Mouse (Mus musculus) midbrain, embryonic 12.5 days (tissue): ENCODE results near the gene Ddx52. TPM values are rescaled to one million over a fixed set of nuclear protein-coding genes. Genes with fewer than 3 reads are reported as not detected.
A peak's percentile ranks its signal among the peaks of the same experiment; 100 is the strongest.

Source experiments
- ATAC-seq: fragments of 200-750 bp; cut with Nextera tagmentation; 2 replicates; pipeline ENCODE4 v1.8.0; 2017; ENCODE audit warnings: low read depth, moderate TSS enrichment, moderate library complexity; ENCODE audit not compliant: low FRiP score
- H3K27ac ChIP-seq: fragments of 300-500 bp; sonication (generic); replicated peaks from 2 replicates; pipeline ENCODE4 v1.5.1; 2016; ENCODE audit warnings: mild to moderate bottlenecking
- H3K27me3 ChIP-seq: fragments of 300-500 bp; sonication (generic); 2 replicates; pipeline ENCODE4 v1.6.1; 2016; ENCODE audit warnings: mild to moderate bottlenecking
- H3K36me3 ChIP-seq: fragments of 300-500 bp; sonication (generic); 2 replicates; pipeline ENCODE4 v1.6.1; 2016
- H3K4me1 ChIP-seq: fragments of 300-500 bp; sonication (generic); 2 replicates; pipeline ENCODE4 v1.6.1; 2016
- H3K4me2 ChIP-seq: fragments of 300-500 bp; sonication (generic); replicated peaks from 2 replicates; pipeline ENCODE4 v1.6.1; 2016; ENCODE audit warnings: mild to moderate bottlenecking, moderate library complexity
- H3K4me3 ChIP-seq: fragments of 300-500 bp; sonication (generic); 2 replicates; pipeline ENCODE4 v1.5.1; 2016; ENCODE audit warnings: mild to moderate bottlenecking
- H3K9ac ChIP-seq: fragments of 300-500 bp; sonication (generic); replicated peaks from 2 replicates; pipeline ENCODE4 v1.6.1; 2016; ENCODE audit warnings: mild to moderate bottlenecking, moderate library complexity
- H3K9me3 ChIP-seq: fragments of 300-500 bp; sonication (generic); 2 replicates; pipeline ENCODE4 v1.6.1; 2016; ENCODE audit warnings: mild to moderate bottlenecking
- WGBS: fragments of 180-500 bp; shearing (Covaris S2); methylation state at CpG from one replicate; pipeline ENCODE4 v1.1.7; 2016; 5-methylcytosine and 5-hydroxymethylcytosine counted together
- polyA plus RNA-seq: library from polyadenylated mRNA; unstranded; fragments of >200 nt; fragmentation: Nextera tagmentation; extraction: Ambion mirVana; gene quantifications from 2 replicates; pipeline ENCODE4 v1.2.1, GENCODE M21; 2016

The Ddx52 gene
- polyA plus RNA-seq, 1 experiment from 2014 or later: 42.1 TPM

- Histone ChIP-seq H3K36me3 (no peaks in the 10 kb centered on the region), H3K9me3 (no peaks in the 10 kb centered on the region), H3K9ac (no peak overlapping the region), H3K4me1 (no peaks in the 10 kb centered on the region), H3K4me2 (no peak overlapping the region), H3K27me3 (no peaks in the 10 kb centered on the region), H3K4me3 (no peak overlapping the region), H3K27ac (no peak overlapping the region)
- 82% methylated on average over 10 of the region's 10 CpGs for WGBS
- ATAC-seq: no peak
Measured at GRCm38 (mm10) chr11:83932506-83933106, 9.3 kb upstream of the Ddx52 start.

DNA sequence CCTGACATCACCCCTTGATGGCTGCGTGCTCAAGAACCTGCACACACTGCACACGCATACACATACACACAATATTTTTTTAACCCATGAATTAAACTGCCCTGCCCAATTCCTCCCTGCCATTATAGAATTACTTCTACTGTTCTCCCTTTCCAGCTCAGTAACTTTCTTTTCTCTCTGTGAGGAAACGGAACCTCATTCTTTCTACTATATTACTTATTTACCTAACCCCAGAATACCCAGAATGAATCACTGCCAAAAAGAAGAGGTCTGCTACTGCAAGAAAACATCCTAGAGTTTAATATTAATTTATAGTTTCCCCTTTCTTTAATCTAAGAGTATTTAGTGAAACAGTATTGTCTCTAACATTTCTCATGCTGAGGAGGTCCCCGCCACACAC lies 8.5 kb upstream of the Ddx52 start:
- H3K4me2 ChIP-seq: no peak overlapping the region
- H3K9ac ChIP-seq: no peak overlapping the region
- no peaks in the 10 kb centered on the region for H3K36me3 ChIP-seq
- no peak overlapping the region for H3K4me3 ChIP-seq
- H3K27me3 ChIP-seq: no peaks in the 10 kb centered on the region
- no peaks in the 10 kb centered on the region for H3K9me3 ChIP-seq
- WGBS: 92% methylated on average over 4 of the region's 4 CpGs
- H3K27ac ChIP-seq: no peak overlapping the region
- ATAC-seq: no peak
- H3K4me1 ChIP-seq: no peaks in the 10 kb centered on the region

DNA sequence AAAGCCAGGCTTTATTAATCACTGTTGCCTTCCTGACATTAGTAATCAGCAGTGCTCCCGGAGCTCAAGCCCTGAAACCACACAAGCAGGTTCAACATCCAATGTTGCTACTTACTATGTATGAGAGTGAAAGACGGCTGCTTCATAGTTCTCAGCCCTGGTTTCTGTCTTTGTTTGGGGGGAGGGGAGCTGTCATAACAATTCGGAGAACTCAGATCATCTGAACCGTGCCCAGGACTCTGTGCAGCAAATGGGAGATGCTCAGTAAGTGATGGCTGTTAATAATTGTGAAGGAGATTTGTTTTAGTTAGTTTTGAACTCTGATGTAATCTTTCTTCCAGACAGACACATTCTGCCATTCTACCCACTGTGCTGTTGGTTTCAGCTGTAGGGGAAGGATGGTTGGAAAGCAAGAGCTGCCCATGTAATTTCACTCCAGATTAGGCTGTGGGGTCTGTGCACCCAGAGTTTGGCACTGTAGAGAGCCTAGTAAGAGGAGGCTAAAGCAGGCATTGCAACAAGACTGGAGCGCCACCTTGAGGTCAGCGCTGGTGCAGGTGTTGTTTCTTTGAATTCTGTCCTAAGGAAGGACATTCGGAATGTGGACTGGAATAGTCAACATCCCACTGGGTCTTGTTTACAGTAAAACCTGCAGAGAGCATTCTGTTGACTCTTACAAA lies 5.7 kb upstream of the Ddx52 start:
- ATAC-seq: 0 out of 2 replicates have a peak, but pooled peaks have one; percentile 38
- Histone ChIP-seq H3K27ac (no peak overlapping the region), H3K9me3 (no peaks in the 10 kb centered on the region), H3K27me3 (peaks cover 12% of the 10 kb centered on the region), H3K4me3 (no peak overlapping the region), H3K4me1 (no peaks in the 10 kb centered on the region), H3K9ac (no peak overlapping the region), H3K4me2 (no peak overlapping the region), H3K36me3 (no peaks in the 10 kb centered on the region)
- WGBS: 27% methylated on average over 7 of the region's 7 CpGs

GRCm38 (mm10) chr11:83938556-83938955 lies 3.3 kb upstream of the Ddx52 start:
- Histone ChIP-seq H3K9me3 (no peaks in the 10 kb centered on the region), H3K9ac (no peak overlapping the region), H3K4me3 (no peak overlapping the region), H3K36me3 (0 out of 2 replicates have a peak, but pooled peaks cover 2% of the 10 kb centered on the region), H3K4me2 (no peak overlapping the region), H3K27me3 (peaks cover 12% of the 10 kb centered on the region), H3K27ac (no peak overlapping the region), H3K4me1 (peaks cover 8% of the 10 kb centered on the region)
- WGBS: 79% methylated on average over 8 of the region's 8 CpGs
- no peak for ATAC-seq

GRCm38 (mm10) chr11:83956822-83957221 lies 15.0 kb downstream of the Ddx52 start:
- Histone ChIP-seq H3K4me2 (no peak overlapping the region), H3K9me3 (no peaks in the 10 kb centered on the region), H3K4me1 (no peaks in the 10 kb centered on the region), H3K27ac (no peak overlapping the region), H3K9ac (no peak overlapping the region), H3K4me3 (no peak overlapping the region), H3K27me3 (no peaks in the 10 kb centered on the region), H3K36me3 (peaks cover 94% of the 10 kb centered on the region)
- 94% methylated on average over 2 of the region's 2 CpGs for WGBS
- no peak for ATAC-seq

DNA sequence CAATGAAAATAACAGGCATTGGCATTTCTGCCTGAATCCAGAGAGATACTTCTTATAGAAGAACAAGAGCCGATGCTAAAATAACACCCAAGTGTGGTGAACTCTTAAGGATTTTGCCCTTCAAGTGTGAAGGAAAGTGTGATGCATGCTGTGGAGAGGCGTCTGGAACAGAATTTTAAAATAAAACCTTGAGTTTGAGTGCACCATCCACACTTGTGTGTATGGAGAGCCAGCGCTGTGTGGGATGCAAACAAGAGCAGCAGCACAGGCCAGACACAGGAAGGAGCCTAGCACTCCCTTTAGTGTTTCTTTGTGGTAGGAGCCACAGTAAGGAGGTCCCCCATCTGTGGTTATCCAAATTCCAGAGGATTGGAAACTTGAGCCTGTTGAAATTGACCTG lies 20.1 kb downstream of the Ddx52 start:
- 92% methylated on average over 3 of the region's 3 CpGs for WGBS
- ATAC-seq: no peak
- H3K9ac ChIP-seq: no peak overlapping the region
- H3K27ac ChIP-seq: no peak overlapping the region
- H3K36me3 ChIP-seq: peaks cover 57% of the 10 kb centered on the region
- H3K27me3 ChIP-seq: no peaks in the 10 kb centered on the region
- peaks cover 21% of the 10 kb centered on the region for H3K4me1 ChIP-seq
- H3K4me3 ChIP-seq: no peak overlapping the region
- no peak overlapping the region for H3K4me2 ChIP-seq
- no peaks in the 10 kb centered on the region for H3K9me3 ChIP-seq

DNA sequence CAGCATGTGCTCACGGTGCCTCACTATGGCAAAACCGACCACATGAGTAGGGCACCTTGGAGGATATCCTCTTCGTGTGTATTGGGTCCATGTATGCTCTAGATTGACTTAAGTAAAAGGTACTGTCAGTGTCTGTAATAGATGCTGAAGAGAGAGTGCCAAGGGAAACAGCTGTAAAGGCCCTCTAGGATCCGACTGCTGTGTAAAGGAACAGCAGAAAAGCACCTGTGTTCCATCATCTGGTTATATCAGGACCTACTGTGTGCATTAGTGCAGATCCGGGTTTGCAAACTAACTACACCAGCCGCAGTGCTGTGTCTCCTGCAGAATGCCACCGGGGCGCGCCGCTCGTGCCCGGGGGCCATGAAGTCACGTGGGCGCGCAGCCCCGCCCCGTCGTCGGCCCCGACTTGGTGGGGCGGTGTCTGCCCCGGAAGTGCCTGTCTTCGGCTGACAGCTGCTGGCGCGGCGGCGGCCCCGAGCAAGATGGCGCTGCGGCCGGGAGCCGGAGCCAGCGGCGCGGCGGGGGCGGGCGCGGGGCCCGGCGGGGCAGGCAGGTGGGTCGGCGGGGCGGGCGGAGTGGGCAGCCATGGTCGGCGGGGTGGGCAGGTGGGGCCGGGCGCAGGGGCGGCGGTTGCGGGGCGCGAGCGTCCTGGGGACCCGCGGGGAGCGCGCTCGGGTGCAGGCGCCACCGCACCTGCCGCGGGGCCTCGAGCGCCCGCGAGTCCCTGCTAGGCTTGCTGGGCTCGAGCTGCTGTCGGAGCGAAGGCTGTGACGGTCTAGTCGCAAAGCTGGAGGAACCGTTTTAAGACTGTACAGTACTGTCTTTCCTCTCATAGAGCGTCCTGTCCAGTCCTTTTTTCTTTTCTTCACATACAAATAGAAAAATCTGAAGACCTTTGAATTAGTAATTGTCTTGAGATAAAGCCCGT lies 22.4 kb downstream of the Ddx52 start, which contains the start of gene Synrg:
TSS of gene Synrg (plus strand) at position 438 of the 931 bp plus-strand sequence.
- peaks cover 26% of the 10 kb centered on the region for H3K4me1 ChIP-seq
- peak within 1 kb of the TSS; percentile 83 for H3K27ac ChIP-seq
- H3K9ac ChIP-seq: peak within 1 kb of the TSS; percentile 90
- H3K9me3 ChIP-seq: no peaks in the 10 kb centered on the region
- peak within 1 kb of the TSS; percentile 74 for H3K4me3 ChIP-seq
- peak within 1 kb of the TSS; percentile 60 for H3K4me2 ChIP-seq
- ATAC-seq: peak; percentile 94
- WGBS: 2% methylated on average over 54 of the region's 76 CpGs
- peaks cover 44% of the 10 kb centered on the region for H3K36me3 ChIP-seq
- no peaks in the 10 kb centered on the region for H3K27me3 ChIP-seq

DNA sequence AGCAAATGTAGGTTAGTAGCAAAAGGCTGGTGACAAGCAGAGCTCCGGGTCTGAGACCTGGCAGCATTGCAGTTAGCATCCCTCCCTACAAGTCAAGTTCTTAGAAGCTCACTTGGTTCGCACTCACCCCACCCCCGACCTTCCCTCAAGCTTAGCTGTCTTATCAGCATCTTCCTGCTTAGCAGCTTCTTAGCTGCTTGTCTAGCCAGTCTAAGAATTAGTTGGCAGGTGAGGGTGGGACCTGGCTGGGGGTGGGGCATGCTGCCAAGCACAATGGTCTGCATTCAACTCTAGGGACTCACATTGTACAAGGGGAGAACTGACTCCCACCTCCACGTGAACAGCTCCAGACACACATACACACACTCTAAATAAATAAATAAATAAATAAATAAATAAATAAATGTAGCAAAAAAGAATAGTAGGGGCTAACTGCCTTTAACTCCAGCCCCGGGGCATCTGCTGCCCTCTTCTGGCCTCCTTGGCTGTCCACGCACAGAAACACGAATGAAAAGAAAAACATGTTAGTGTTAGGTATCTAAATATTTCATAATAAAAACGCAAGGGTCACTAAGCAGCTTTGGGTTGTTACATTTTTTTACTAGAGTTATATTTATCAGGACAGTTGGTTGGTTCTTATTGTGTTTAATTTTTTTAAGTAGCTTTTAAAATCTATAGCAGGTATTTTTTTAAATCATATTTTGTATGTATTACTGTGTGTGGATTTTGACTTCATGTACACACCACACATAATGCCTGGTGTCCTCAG lies 25.8 kb downstream of the Ddx52 start:
- H3K9ac ChIP-seq: no peak overlapping the region
- peaks cover 26% of the 10 kb centered on the region for H3K4me1 ChIP-seq
- no peaks in the 10 kb centered on the region for H3K27me3 ChIP-seq
- H3K9me3 ChIP-seq: no peaks in the 10 kb centered on the region
- no peak for ATAC-seq
- H3K4me3 ChIP-seq: no peak overlapping the region
- H3K27ac ChIP-seq: no peak overlapping the region
- 61% methylated on average over 8 of the region's 8 CpGs for WGBS
- peaks cover 24% of the 10 kb centered on the region for H3K36me3 ChIP-seq
- H3K4me2 ChIP-seq: 0 out of 2 replicates have a peak overlapping the region, but pooled peaks have one; percentile 10

GRCm38 (mm10) chr11:83968205-83968575 lies 26.3 kb downstream of the Ddx52 start:
- Histone ChIP-seq H3K4me1 (peaks cover 26% of the 10 kb centered on the region), H3K36me3 (peaks cover 24% of the 10 kb centered on the region), H3K9me3 (no peaks in the 10 kb centered on the region), H3K9ac (no peak overlapping the region), H3K4me2 (no peak overlapping the region), H3K27me3 (no peaks in the 10 kb centered on the region), H3K4me3 (no peak overlapping the region), H3K27ac (no peak overlapping the region)
- WGBS: 88% methylated on average over 6 of the region's 6 CpGs
- ATAC-seq: no peak

DNA sequence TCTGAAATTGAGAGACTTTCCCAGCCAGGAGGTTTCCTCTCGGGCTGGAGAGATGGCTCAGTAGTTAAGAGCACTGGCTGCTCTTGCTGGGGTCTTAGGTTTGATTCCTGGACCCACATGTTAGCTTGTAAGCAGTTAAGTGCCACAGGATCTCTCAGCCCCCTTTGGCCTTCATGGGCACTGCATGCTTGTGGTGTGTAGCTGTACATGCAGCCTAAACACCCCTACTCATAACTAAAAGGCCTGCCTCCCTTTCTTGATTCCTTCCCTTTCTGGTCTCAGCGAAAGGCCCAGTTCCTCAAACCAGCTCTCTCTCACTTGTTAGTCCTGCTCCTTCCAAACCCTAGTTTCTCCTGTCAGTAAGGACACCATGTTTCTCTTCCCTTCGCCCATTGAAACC lies 27.2 kb downstream of the Ddx52 start:
- WGBS: 87% methylated on average over 3 of the region's 3 CpGs

GRCm38 (mm10) chr11:83974561-83975346 lies 32.9 kb downstream of the Ddx52 start:
- WGBS: 51% methylated on average over 7 of the region's 7 CpGs
- Histone ChIP-seq H3K4me1 (no peaks in the 10 kb centered on the region), H3K27me3 (no peaks in the 10 kb centered on the region), H3K36me3 (peaks cover 76% of the 10 kb centered on the region), H3K4me3 (no peak overlapping the region), H3K9me3 (no peaks in the 10 kb centered on the region), H3K9ac (no peak overlapping the region), H3K27ac (no peak overlapping the region), H3K4me2 (no peak overlapping the region)
- no peak for ATAC-seq

More for the DNA sequence above, 27.2 kb downstream of the Ddx52 start:
- Histone ChIP-seq H3K9ac (no peak overlapping the region), H3K27ac (no peak overlapping the region), H3K4me3 (no peak overlapping the region), H3K4me2 (no peak overlapping the region), H3K36me3 (peaks cover 27% of the 10 kb centered on the region), H3K27me3 (no peaks in the 10 kb centered on the region), H3K9me3 (no peaks in the 10 kb centered on the region), H3K4me1 (peaks cover 23% of the 10 kb centered on the region)
- ATAC-seq: no peak
